Mouse (Mus musculus) kidney, embryonic 14.5 days (tissue): Measurements from ENCODE around the gene Ces1f. TPM values are rescaled to one million over a fixed set of nuclear protein-coding genes. Genes with fewer than 3 reads are reported as not detected.
"Not testable (repeated sequence)": the region's sequence is repeated elsewhere in the genome, so short reads cannot be mapped to it uniquely, and the experiment has no call there.

ENCODE experiments used
- ATAC-seq: fragments of 200-750 bp; cut with Nextera tagmentation; 2 replicates; pipeline ENCODE4 v1.8.0; 2017; ENCODE audit warnings: moderate number of reproducible peaks, mild to moderate bottlenecking, moderate TSS enrichment, moderate library complexity; ENCODE audit not compliant: low FRiP score, low TSS enrichment
- H3K27ac ChIP-seq: fragments of 300-500 bp; sonication (generic); 2 replicates; pipeline ENCODE4 v1.5.1; 2014; ENCODE audit warnings: low read depth, mild to moderate bottlenecking, low read length, moderate library complexity, mixed read lengths
- H3K27me3 ChIP-seq: fragments of 300-500 bp; sonication (generic); 2 replicates; pipeline ENCODE4 v1.6.1; 2014; ENCODE audit warnings: mild to moderate bottlenecking, low read length; ENCODE audit not compliant: control insufficient read depth, insufficient read depth
- H3K36me3 ChIP-seq: fragments of 300-500 bp; sonication (generic); 2 replicates; pipeline ENCODE4 v1.6.1; 2014; ENCODE audit warnings: low read length, mixed read lengths; ENCODE audit not compliant: control insufficient read depth, insufficient read depth
- H3K4me1 ChIP-seq: fragments of 300-500 bp; sonication (generic); 2 replicates; pipeline ENCODE4 v1.6.1; 2014; ENCODE audit warnings: low read length, mixed read lengths; ENCODE audit not compliant: control insufficient read depth, insufficient read depth
- H3K4me2 ChIP-seq: fragments of 300-500 bp; sonication (generic); replicated peaks from 2 replicates; pipeline ENCODE4 v1.6.1; 2014; ENCODE audit warnings: low read depth, mild to moderate bottlenecking, low read length
- H3K4me3 ChIP-seq: fragments of 300-500 bp; sonication (generic); 2 replicates; pipeline ENCODE4 v1.5.1; 2014; ENCODE audit warnings: mild to moderate bottlenecking, low read length
- H3K9ac ChIP-seq: fragments of 300-500 bp; sonication (generic); 2 replicates; pipeline ENCODE4 v1.6.1; 2014; ENCODE audit warnings: low read depth, mild to moderate bottlenecking, low read length, moderate library complexity
- H3K9me3 ChIP-seq: fragments of 300-500 bp; sonication (generic); 2 replicates; pipeline ENCODE4 v1.6.1; 2016; ENCODE audit warnings: low read length; ENCODE audit not compliant: control insufficient read depth
- WGBS: fragments of 180-500 bp; shearing (Covaris S2); extraction: QIAGEN DNeasy Blood & Tissue Kit; methylation state at CpG from one replicate; pipeline ENCODE4 v1.1.7; 2014; 5-methylcytosine and 5-hydroxymethylcytosine counted together
- polyA plus RNA-seq: library from polyadenylated mRNA; unstranded; fragments of >200 nt; fragmentation: Nextera tagmentation; extraction: Ambion mirVana; gene quantifications from 2 replicates; pipeline ENCODE4 v1.2.1, GENCODE M21; 2014

Gene Ces1f
- polyA plus RNA-seq, 1 experiment from 2014 or later, result not detected

- H3K9ac ChIP-seq, result no peak overlapping the region
- no peaks in the 10 kb centered on the region for H3K9me3 ChIP-seq
- H3K27ac ChIP-seq, result no peak overlapping the region
- H3K4me3 ChIP-seq, result no peak overlapping the region
- WGBS, result 64% methylated on average over 11 of the region's 11 CpGs
- H3K27me3 ChIP-seq, result no peaks in the 10 kb centered on the region
- no peaks in the 10 kb centered on the region for H3K36me3 ChIP-seq
- no peaks in the 10 kb centered on the region for H3K4me1 ChIP-seq
- H3K4me2 ChIP-seq, result no peak overlapping the region
- no peak for ATAC-seq
Measured at GRCm38 (mm10) chr8:93228673-93229370, 50.7 kb downstream of the Ces1f start.

GRCm38 (mm10) chr8:93226471-93226870 is 53.1 kb downstream of the Ces1f start:
- ATAC-seq, H3K4me2 ChIP-seq: not testable (repeated sequence)
- WGBS, result 86% methylated on average over 1 of the region's 1 CpGs

GRCm38 (mm10) chr8:93221896-93222295 is 57.7 kb downstream of the Ces1f start:
- Histone ChIP-seq H3K9me3 (no peaks in the 10 kb centered on the region), H3K27ac (no peak overlapping the region), H3K4me3 (no peak overlapping the region), H3K27me3 (no peaks in the 10 kb centered on the region), H3K9ac (no peak overlapping the region), H3K4me2 (no peak overlapping the region), H3K4me1 (no peaks in the 10 kb centered on the region), H3K36me3 (no peaks in the 10 kb centered on the region)
- 81% methylated on average over 3 of the region's 3 CpGs for WGBS
- no peak for ATAC-seq

More at GRCm38 (mm10) chr8:93226471-93226870, 53.1 kb downstream of the Ces1f start:
- H3K9me3 ChIP-seq, H3K27ac ChIP-seq, H3K36me3 ChIP-seq, H3K4me1 ChIP-seq, H3K4me3 ChIP-seq, H3K9ac ChIP-seq, H3K27me3 ChIP-seq: not testable (repeated sequence)

GRCm38 (mm10) chr8:93217867-93218266 is 61.7 kb downstream of the Ces1f start:
- 61% methylated on average over 4 of the region's 4 CpGs for WGBS
- H3K4me3 ChIP-seq, result no peak overlapping the region
- no peaks in the 10 kb centered on the region for H3K4me1 ChIP-seq
- no peak for ATAC-seq
- H3K4me2 ChIP-seq, result no peak overlapping the region
- H3K36me3 ChIP-seq, result no peaks in the 10 kb centered on the region
- no peak overlapping the region for H3K27ac ChIP-seq
- H3K9ac ChIP-seq, result no peak overlapping the region
- H3K27me3 ChIP-seq, result no peaks in the 10 kb centered on the region
- H3K9me3 ChIP-seq, result no peaks in the 10 kb centered on the region

GRCm38 (mm10) chr8:93217375-93217774 is 62.2 kb downstream of the Ces1f start:
- ATAC-seq, result no peak
- Histone ChIP-seq H3K4me3 (no peak overlapping the region), H3K27ac (no peak overlapping the region), H3K27me3 (no peaks in the 10 kb centered on the region), H3K4me2 (no peak overlapping the region), H3K4me1 (no peaks in the 10 kb centered on the region), H3K36me3 (no peaks in the 10 kb centered on the region), H3K9me3 (no peaks in the 10 kb centered on the region), H3K9ac (no peak overlapping the region)
- 59% methylated on average over 1 of the region's 1 CpGs for WGBS

- Histone ChIP-seq H3K4me1 (no peaks in the 10 kb centered on the region), H3K4me3 (no peak overlapping the region)
Measured at GRCm38 (mm10) chr8:93211091-93211490, 68.5 kb downstream of the Ces1f start.

More at GRCm38 (mm10) chr8:93211091-93211490, 68.5 kb downstream of the Ces1f start:
- H3K27ac ChIP-seq, result no peak overlapping the region
- H3K4me2 ChIP-seq, result no peak overlapping the region
- no peak for ATAC-seq
- H3K36me3 ChIP-seq, result no peaks in the 10 kb centered on the region
- no peaks in the 10 kb centered on the region for H3K27me3 ChIP-seq
- no peak overlapping the region for H3K9ac ChIP-seq
- no peaks in the 10 kb centered on the region for H3K9me3 ChIP-seq

Other genes starting within 250 kb of the Ces1f start
- gene Ces1a, start 231.6 kb downstream of the Ces1f start, polyA plus RNA-seq, result not detected in 2 replicates
- gene Ces1b, start 199.7 kb downstream of the Ces1f start, polyA plus RNA-seq, result not detected in 2 replicates
- not detected in 2 replicates for gene Ces1c, start 148.5 kb downstream of the Ces1f start, polyA plus RNA-seq
- 0.14 TPM in 1 of 2 replicates, not detected in the other for gene Ces1d, start 81.9 kb downstream of the Ces1f start, polyA plus RNA-seq
- gene Ces1e, start 50.1 kb downstream of the Ces1f start, polyA plus RNA-seq, result not detected in 2 replicates
- gene Ces1g, start 57.6 kb upstream of the Ces1f start, polyA plus RNA-seq, result not detected in 2 replicates
- gene Ces1h, start 100.0 kb upstream of the Ces1f start, polyA plus RNA-seq, result not detected in 2 replicates